Mouse (Mus musculus): ENCODE measurements at regions not wholly inside any gene's neighbourhood (a gene's known extent, or its start where the extent isn't known, plus 50 kb on each side); places are given as distances from the start of the nearest gene placed in this dataset.
A peak's percentile ranks its signal among the peaks of the same experiment; 100 is the strongest.

GRCm38 (mm10) chr5:43339671-43340070, 106.7 kb downstream of the Cpeb2 start:
- no peak for ATAC-seq

- no peak for ATAC-seq
Measured at GRCm38 (mm10) chr5:43341475-43341874, 108.5 kb downstream of the Cpeb2 start.

- no peak for ATAC-seq
Measured at GRCm38 (mm10) chr5:43344441-43344840, 111.5 kb downstream of the Cpeb2 start.

- no peak for ATAC-seq
Measured at GRCm38 (mm10) chr5:43350987-43351386, 118.0 kb downstream of the Cpeb2 start.

- ATAC-seq, result no peak
Measured at GRCm38 (mm10) chr5:43353021-43353990, 120.3 kb downstream of the Cpeb2 start.

GRCm38 (mm10) chr5:43354351-43354942, 121.5 kb downstream of the Cpeb2 start:
- no peak for ATAC-seq

GRCm38 (mm10) chr5:43355026-43355580, 122.1 kb downstream of the Cpeb2 start:
- peak; percentile 88 for ATAC-seq

- no peak for ATAC-seq
Measured at GRCm38 (mm10) chr5:43355832-43356231, 122.9 kb downstream of the Cpeb2 start.

- no peak for ATAC-seq
Measured at GRCm38 (mm10) chr5:43357100-43357680, 124.2 kb downstream of the Cpeb2 start.

- no peak for ATAC-seq
Measured at GRCm38 (mm10) chr5:43357901-43358300, 124.9 kb downstream of the Cpeb2 start.

GRCm38 (mm10) chr5:43358928-43359765, 126.2 kb downstream of the Cpeb2 start:
- ATAC-seq, result no peak

- ATAC-seq, result no peak
Measured at GRCm38 (mm10) chr5:43360298-43360697, 127.3 kb downstream of the Cpeb2 start.

GRCm38 (mm10) chr5:43361026-43361425, 128.1 kb downstream of the Cpeb2 start:
- no peak for ATAC-seq

GRCm38 (mm10) chr5:43372385-43372784, 139.4 kb downstream of the Cpeb2 start:
- no peak for ATAC-seq

- ATAC-seq, result no peak
Measured at GRCm38 (mm10) chr5:43384689-43385375, 130.5 kb upstream of the C1qtnf7 start.

- no peak for ATAC-seq
Measured at GRCm38 (mm10) chr5:43390997-43391396, 124.3 kb upstream of the C1qtnf7 start.

- ATAC-seq, result no peak
Measured at GRCm38 (mm10) chr5:43391412-43392029, 123.8 kb upstream of the C1qtnf7 start.

- no peak for ATAC-seq
Measured at GRCm38 (mm10) chr5:43392908-43393545, 122.3 kb upstream of the C1qtnf7 start.

GRCm38 (mm10) chr5:43417259-43417658, 98.1 kb upstream of the C1qtnf7 start:
- ATAC-seq, result no peak

- peak; percentile 78 for ATAC-seq
Measured at GRCm38 (mm10) chr5:43422815-43423687, 92.3 kb upstream of the C1qtnf7 start.
